Mouse (Mus musculus) neutrophil, adult 5-6 weeks (primary cell): ENCODE data around the gene Capn2. TPM values are rescaled to one million over a fixed set of nuclear protein-coding genes. Genes with fewer than 3 reads are reported as not detected.

Experiments
- ATAC-seq: fragments of 151-379, 151-347 bp; 2 replicates; pipeline ENCODE4 v1.8.0; 2017; ENCODE audit warnings: mild to moderate bottlenecking, moderate TSS enrichment; ENCODE audit not compliant: insufficient number of reproducible peaks, poor library complexity, low FRiP score, severe bottlenecking; ENCODE audit errors: extremely low read depth
- total RNA-seq: library from RNA; stranded (forward); fragments of 200-1000 nt; gene quantifications from 2 replicates; pipeline ENCODE4 v1.2.3, GENCODE M21; 2017

Gene Capn2
- total RNA-seq, 1 experiment from 2014 or later: 40.7 TPM

GRCm38 (mm10) chr1:182506229-182506986 is 11.0 kb downstream of the Capn2 start:
- no peak; the same call in 1 of the 2 replicates for ATAC-seq

- ATAC-seq: no peak
Observed at GRCm38 (mm10) chr1:182505291-182505690, 12.1 kb downstream of the Capn2 start.

DNA sequence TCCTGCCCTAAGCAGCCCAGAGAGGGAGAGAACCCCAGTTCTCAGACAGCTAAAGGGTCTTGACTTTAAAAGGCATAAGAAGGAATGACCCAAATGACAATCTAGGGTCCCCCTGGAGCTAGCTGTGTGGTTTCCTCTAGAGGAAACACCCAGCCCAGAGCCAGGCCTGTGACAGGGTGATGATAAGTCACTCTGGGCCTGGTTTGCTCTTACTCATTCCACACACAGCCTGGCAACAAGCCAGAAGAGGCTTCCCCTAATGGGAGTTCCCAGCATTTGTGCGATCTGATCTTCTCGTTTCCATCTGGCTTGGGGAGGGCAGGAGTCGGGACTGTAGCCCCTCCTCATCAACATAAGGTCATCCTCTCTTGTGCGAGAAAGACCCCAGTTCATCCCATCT is 13.2 kb downstream of the Capn2 start:
- no peak for ATAC-seq

DNA sequence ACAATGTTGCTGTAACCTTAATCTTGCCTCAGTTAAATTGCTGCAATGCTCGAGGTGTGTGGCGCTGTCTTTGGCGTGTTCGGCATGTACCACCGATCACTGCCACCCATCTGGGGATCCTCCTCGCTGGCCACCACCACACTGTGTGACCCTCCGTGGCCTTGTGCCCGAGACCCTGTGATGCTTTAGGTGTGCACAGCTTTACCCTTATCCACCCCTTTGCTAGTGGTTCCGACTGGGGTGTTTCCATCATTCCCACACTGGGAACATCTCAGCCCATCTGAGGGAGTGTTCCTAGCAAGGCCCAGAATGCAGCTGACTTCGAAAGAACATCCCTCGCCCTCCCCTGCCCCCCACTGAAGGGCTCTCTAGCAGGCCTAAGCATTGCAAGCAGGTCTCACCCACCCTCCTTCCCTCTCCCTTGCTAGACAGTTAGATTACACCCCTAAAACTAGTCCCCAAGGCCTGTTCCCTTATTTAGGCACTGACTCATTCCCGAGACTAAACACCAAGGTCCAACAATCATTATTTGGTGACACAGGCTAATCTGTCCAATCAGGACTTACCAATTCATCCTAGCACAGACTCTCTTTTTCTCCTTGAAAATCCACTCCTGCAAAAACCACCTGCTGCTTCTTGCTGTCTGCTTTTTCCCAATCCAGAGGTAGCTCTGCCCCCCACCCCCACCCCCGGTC is 14.1 kb downstream of the Capn2 start:
- ATAC-seq: no peak

DNA sequence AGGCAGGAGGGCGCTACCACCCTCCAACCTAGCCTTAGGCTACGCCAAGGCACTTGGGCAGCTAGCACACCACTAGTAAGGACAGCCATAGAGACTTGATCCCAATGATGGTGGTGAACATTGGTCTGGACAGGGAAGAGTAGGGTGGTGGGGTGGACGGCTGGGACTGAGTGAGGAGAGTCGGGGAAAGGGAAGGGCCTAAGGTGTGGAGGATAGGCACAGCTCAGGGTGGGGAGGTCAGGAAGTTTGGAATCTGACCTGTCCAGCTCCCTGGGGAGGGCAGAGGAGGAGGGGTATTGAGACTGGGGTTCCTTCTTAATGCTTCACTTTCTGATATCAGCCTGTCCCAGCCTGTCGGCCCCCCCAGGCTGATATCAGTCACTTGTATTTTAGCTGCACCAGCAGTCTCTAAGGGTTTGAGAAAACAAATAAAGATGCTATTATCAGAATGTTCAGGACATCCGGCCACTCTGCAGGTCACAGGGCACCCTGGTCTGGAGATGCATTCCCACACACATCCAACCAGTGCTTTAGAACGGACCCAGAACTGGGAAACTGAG is 14.8 kb downstream of the Capn2 start:
- no peak for ATAC-seq

GRCm38 (mm10) chr1:182501815-182502405 is 15.5 kb downstream of the Capn2 start:
- no peak for ATAC-seq

DNA sequence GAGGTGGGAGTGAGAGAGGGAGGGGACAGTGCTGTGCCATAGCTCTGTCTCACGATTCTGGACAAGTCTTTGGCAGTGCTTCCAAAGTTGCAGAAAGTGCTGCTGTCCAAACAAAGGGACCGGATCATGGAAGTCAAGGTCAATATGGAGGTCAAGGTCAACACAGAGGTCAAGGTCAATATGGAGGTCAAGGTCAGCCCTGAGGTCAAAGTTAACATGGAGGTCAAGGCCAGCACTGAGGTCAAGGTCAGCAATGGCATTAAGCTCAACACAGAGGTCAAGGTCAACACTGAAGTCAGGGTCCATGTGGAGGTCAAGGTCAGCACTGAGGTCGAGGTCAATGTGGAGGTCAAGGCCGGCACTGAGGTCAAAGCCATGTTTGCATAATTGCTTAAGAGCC is 16.6 kb downstream of the Capn2 start:
- no peak for ATAC-seq

- ATAC-seq: no peak
Observed at GRCm38 (mm10) chr1:182500224-182500623, 17.2 kb downstream of the Capn2 start.

DNA sequence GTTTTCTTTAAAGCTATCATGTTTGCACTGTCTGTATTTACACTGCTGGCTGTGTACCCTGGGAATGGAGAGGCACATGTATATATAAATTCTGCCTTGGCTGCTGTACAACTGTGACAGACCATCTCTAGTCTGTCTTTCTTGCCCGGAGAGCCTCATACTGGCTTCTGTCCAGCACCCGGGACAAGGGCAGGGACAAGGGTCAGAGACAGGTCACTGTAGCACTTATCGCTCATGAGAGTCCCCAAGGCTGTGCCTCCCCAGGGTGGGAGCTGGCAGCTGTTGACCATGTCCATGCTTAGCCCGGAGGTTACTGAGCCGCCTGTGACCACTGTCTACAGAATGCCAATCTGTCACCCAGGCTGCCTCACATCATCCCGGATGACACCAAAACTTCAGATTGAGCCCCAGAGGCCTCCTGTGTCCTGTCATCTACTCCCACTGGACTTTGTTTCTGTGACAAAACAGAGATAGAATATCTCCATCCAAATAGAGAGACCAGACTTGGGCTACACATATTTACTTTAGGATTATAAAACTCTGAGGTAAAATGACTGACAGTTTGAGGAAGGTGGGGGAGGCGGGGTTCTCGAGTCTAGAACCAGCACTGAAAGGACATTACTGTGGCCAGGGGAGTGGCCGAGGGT is 17.8 kb downstream of the Capn2 start:
- ATAC-seq: no peak

- ATAC-seq: no peak
Observed at GRCm38 (mm10) chr1:182497736-182498135, 19.7 kb downstream of the Capn2 start.

- ATAC-seq: no peak
Observed at GRCm38 (mm10) chr1:182496685-182497084, 20.7 kb downstream of the Capn2 start.

GRCm38 (mm10) chr1:182494285-182495145 is 22.9 kb downstream of the Capn2 start:
- ATAC-seq: no peak

DNA sequence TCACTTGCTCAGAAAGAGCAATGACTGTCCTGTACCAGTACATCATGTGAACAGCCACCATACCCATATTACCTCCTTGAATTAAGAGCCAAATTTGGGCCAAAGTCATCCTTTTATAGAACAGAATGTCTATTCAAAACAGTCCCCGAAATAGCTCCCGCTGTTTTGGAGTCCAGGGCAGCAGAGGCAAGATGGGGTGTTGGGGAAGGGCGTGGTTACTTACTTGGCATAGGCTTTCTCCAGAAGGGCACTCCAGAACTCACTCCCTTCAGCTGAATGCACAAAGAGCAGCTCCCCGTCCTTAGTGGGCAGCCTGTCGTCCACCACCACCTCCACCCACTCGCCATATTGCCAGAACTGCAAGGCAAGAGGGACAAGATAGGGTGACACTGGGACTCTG is 25.6 kb downstream of the Capn2 start:
- no peak for ATAC-seq

GRCm38 (mm10) chr1:182490568-182490967 is 26.8 kb downstream of the Capn2 start:
- ATAC-seq: no peak

DNA sequence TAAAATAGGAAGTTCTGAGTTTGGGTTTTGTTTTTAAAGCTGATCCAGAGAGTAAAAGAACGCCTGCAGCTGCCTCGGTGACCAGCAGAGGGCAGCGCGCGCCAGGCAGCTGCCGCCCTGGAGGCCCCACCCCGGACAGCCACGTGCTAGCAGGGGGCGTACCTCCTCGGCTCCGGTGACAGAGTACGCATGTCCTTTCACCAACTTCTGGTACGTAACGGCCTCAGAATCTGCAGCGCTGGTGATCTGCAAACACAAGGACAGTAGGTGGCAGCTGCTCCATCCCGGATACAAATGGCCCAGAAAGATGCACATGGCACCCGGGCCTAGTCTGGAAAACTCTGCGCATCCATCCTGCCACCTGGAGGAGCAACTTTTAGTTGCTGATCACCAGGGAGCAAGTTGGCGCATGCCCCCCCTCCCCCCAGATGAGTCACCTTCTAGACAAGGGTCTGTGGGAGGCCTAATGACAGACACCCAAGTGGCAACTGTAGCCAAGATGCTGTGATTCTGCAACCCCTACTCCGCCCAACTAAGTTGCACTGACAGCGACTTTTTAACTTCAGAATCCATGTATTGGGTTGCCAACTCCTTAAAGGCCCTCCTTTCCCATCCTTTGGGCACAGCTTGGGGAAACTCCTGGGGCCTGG is 27.5 kb downstream of the Capn2 start:
- peak; percentile 93 for ATAC-seq

DNA sequence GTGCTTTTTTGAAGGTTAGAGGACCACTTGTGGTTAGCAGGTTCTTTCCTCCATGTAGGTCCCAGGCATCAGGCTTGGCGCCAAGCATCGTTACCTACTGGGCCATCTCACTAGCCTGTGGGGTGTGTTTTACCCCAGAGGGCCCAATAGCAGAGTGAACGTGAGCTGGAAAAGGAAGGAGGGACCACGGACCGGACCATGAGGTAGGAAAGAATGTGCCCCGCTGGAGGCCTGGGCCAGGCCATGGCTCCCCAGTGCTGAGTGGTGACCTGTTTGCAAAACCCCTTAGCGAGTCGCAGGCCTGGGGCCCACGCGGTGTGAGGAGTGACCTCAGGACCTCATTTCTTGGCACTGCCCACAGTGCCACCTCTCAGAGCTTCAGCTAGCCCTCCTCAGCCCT is 28.9 kb downstream of the Capn2 start:
- ATAC-seq: no peak

DNA sequence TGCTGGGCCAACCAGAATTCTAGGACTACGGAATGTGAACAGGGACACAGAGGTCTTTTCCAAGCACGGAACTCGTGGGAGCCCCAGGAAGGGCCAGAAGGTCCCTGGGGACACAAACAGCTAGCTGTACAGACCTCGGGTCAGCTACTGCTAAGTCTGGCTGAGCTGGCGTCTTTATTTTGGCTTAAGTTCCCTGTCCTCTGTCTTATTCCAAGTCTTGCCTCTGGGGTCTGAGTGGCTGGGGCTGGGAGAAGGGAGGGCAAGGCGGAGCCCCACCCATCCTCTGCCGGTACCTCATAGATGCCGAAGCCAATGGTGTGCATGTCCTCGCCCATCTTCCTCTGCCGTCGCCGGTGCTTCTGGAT is 33.5 kb downstream of the Capn2 start:
- ATAC-seq: no peak
